Mouse (Mus musculus) embryonic fibroblast, embryonic 13.5 days (primary cell): ENCODE measurements around the gene Hoxc4.

Experiments
- CTCF ChIP-seq: IDR thresholded peaks from 2 replicates; pipeline ENCODE4 v1.5.1; 2011; ENCODE audit warnings: mild to moderate bottlenecking, control low read depth, low read length, moderate library complexity, borderline replicate concordance; ENCODE audit not compliant: insufficient read depth
- POLR2A ChIP-seq: IDR thresholded peaks from 2 replicates; pipeline ENCODE4 v1.6.1; 2011; ENCODE audit warnings: low read depth, mild to moderate bottlenecking, control low read depth, low read length, moderate library complexity

DNA sequence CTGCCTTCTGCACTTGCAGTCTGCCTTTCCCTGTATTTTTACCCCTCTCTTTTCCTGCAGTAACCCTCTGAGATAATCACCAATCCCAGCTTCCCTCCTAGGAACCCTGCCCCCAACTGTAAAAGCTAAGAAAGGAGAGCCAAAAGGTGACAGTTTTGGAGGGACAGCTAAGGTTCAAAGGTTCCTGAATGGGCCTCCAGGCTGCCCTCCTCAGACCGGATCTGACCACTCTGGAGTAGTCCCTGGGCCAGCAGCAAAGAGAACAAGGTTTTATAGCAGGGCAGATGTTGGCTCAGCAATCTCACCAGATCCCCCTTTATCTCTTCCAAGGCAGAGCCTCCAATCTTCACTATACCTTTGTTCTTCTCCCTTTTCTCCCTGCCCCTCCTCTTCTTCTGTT is 23.5 kb downstream of the Hoxc4 start:
- TF ChIP-seq POLR2A (no peak), CTCF (no peak)
